Mouse (Mus musculus): ENCODE measurements at regions not wholly inside any gene's neighbourhood (a gene's known extent, or its start where the extent isn't known, plus 50 kb on each side); places are given as distances from the start of the nearest gene placed in this dataset.

GRCm38 (mm10) chr13:50031757-50032156 lies 218.4 kb downstream of the Gm906 start:
- TF ChIP-seq CTCF (conservative IDR thresholded peaks at IDR 0.05; ENCODE audit: low read length) (peak; percentile 63), NANOG (IDR thresholded peaks at IDR 0.05; ENCODE audit: borderline replicate concordance, low read length) (no peak), POU5F1 (IDR thresholded peaks at IDR 0.05; ENCODE audit: borderline replicate concordance, low read length) (no peak)

Data from E14TG2a.4 (cell line).